Mouse (Mus musculus): Measurements from ENCODE around the gene Slfn8.
"Not testable (repeated sequence)": the region's sequence is repeated elsewhere in the genome, so short reads cannot be mapped to it uniquely, and the experiment has no call there.

The Slfn8 gene

GRCm38 (mm10) chr11:82991469-82992166 is 29.0 kb downstream of the Slfn8 start, which contains the start of gene Slfn9:
Gene Slfn9 (minus strand): TSS chr11:82991830.
- DNase-seq (ENCODE audit: low spot score in 2 of 2) = peak; percentile 35 to 36

DNA sequence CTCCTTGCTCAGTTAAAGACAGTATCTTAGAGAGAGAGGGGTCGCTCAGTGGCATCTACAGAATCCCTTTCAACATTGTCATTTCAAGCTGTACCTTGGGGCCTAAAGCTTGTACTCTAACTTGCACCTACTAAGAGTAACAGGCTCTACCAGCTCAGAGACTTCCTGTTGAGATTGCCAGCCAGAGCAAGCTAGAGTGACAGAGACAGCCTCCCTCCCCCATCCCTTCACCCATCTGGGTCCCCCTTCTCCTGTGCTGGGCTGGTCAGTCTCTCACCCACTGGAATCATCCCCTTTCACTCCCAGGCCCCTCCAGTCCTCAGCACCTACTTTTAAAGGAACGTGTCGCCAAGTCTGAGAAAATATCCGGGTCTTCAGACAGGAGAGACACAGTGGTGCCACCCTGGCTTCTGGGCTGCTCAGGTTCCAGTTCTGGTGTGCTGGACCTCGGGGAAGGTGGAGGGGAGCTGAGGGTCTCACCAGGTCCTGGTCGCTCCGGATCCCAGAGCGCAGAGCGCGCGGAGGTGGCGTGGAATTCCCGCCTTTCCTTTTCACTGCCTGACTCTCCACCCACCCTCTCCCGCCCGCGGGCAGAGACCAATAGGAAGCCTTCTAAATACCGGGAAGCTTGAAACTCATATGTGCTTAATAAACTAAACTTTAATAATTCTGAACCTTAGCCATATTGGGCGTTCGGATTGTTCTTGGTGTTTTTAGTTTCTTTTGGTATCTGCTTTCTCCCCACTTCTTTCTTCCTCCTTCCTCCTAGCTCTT is 29.8 kb downstream of the Slfn8 start:
- DNase-seq (ENCODE audit: low spot score in 2 of 2) = peak in 1 of 2 experiments; percentile 26

- no peak for DNase-seq (ENCODE audit: low spot score in 2 of 2)
Measured at GRCm38 (mm10) chr11:82989357-82989756, 31.3 kb downstream of the Slfn8 start.

DNA sequence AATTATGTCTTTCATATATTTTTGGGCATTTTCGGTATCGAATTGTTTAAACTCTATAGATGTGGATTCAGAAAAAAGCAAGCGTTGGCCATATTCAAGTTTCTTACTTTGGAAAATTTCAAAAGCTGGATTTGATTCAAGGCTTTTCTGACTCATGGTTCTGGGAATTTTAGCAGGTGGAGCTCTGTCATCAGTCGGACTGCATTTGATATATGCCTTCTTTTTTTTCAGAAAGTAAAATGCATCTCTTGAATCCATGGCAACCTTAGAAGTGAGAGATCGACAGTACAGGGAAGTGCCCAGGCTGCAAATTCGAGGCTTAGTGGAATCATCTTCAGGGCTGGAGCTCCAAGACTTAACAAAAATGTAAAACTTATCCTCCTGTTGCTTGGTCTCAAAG is 33.0 kb downstream of the Slfn8 start:
- DNase-seq (ENCODE audit: low spot score in 2 of 2) = no peak

DNA sequence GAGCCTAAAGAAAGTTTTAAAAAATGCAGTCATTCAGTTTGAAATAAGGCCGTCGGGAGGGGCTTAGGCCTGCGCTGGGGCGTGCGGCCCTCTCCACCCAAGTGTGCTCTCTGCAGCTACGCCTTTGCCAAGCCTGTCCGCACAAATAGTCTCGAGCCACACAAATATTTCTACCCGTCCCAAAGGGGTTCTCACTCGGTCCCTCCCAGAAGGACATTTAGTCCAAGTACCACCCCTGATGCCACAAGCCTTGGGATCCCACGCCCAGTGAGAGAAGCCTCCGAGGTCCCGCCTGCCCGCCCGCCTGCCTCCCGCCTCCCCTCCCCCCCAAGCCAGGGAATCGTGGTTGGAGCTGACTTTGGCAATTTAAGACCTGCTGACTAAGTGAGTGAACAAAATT is 37.4 kb downstream of the Slfn8 start:
- DNase-seq (ENCODE audit: low spot score in 2 of 2) = no peak

GRCm38 (mm10) chr11:82982409-82982808 is 38.2 kb downstream of the Slfn8 start:
- DNase-seq (ENCODE audit: low spot score in 2 of 2) = not testable (repeated sequence)

DNA sequence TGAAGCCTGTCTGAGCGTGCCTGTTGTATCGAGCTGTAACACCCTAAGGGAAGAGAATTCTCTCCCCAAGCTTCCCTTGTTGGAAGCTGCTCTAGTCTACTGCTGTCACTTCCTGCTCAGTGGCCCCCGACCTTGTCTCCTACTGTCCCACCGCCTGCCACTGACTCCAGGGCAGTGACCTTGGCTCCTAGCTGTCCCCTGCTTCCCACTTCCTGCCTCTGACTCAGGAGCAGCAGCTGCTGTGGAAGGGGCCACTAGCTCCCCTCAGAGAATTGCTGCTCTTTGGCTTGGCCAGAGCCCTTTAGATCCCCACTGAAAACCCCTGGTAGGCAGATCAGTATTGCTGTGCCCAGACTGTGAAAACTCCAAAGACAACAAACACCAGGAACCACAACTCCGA is 46.7 kb downstream of the Slfn8 start:
- no peak for DNase-seq (ENCODE audit: low spot score in 2 of 2)

DNA sequence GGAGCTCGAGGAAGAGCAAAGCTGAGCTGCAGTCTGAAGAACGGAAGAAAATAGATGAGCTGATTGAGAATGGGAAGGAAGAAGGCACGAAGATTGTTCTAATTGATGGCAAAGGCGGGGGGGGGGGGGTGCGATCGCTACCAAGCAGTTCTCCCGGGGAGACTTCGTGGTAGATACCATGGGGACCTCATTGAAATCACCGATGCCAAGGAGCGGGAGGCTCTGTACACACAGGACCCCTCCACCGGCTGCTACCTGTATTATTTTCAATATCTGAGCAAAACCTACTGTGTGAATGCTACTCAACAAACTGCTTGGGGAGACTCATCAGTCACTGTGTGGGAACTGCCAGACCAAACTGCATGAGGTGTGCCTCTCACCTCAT is 49.0 kb downstream of the Slfn8 start:
- no peak for DNase-seq (ENCODE audit: low spot score in 2 of 2)

GRCm38 (mm10) chr11:82970712-82971589 is 49.7 kb downstream of the Slfn8 start:
- peak; percentile 45 to 52 for DNase-seq (ENCODE audit: low spot score in 2 of 2)

- DNase-seq (ENCODE audit: low spot score in 2 of 2) = no peak
Measured at GRCm38 (mm10) chr11:82962215-82962614, 58.4 kb downstream of the Slfn8 start.

GRCm38 (mm10) chr11:82961743-82962142 is 58.9 kb downstream of the Slfn8 start:
- no peak for DNase-seq (ENCODE audit: low spot score in 2 of 2)

DNA sequence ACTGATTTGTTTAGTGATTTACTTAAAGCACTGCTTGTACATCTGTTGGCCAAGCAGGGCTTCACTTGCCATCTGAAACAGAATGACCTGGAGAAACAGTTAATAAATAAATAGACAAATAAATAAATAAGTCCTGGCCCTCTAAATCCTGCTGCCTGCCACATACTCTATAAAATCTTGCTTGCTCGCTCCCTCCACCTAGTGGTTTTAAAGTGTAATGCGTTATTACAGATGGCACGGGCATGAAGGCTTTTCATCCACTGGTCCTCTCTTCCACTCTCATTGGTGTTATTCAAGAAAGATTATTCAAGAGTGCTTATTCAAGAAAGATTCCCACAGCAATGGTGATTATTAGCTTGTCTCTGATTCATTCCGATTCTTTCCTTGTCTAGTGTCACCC is 61.0 kb downstream of the Slfn8 start:
- DNase-seq (ENCODE audit: low spot score in 2 of 2) = peak in 1 of 2 experiments; percentile 25

DNA sequence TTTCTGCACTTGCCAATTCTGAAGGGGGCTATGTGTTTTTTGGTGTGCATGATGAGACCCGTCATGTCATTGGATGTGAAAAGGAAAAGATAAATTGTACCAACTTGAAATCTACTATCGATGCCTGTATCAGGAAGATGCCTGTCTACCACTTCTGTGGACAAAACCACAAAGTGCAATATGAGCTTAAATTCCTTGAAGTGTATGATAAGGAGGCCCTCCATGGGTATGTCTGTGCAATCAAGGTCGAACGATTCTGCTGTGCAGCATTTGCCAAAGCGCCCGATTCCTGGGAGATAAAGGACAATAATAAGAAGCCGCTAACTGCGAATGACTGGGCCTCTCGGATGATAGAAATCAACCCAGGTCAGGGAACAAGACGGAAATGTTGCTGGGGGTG is 63.7 kb downstream of the Slfn8 start:
- no peak for DNase-seq (ENCODE audit: low spot score in 2 of 2)

GRCm38 (mm10) chr11:82954631-82955030 is 66.0 kb downstream of the Slfn8 start:
- DNase-seq (ENCODE audit: low spot score in 2 of 2) = no peak

GRCm38 (mm10) chr11:82952612-82953542 is 67.7 kb downstream of the Slfn8 start:
- no peak for DNase-seq (ENCODE audit: low spot score in 2 of 2)

Measured in right cerebral cortex, postnatal 10 days (tissue).